Mouse (Mus musculus): ENCODE data around the gene Runx1. TPM values are rescaled to one million over a fixed set of nuclear protein-coding genes. Genes with fewer than 3 reads are reported as not detected.

Gene Runx1
- polyA plus RNA-seq, 1 experiment = 24.5 TPM

GRCm38 (mm10) chr16:92608180-92608960 lies 217.6 kb downstream of the Runx1 start:
- 73% methylated on average over 14 of the region's 14 CpGs for WGBS
- H3K27ac ChIP-seq (ENCODE audit: control insufficient read depth, insufficient read depth, low read depth, low read length, poor library complexity) = no peak overlapping the region
- no peaks in the 10 kb centered on the region for H3K4me1 ChIP-seq (ENCODE audit: control insufficient read depth, insufficient read depth, low read length)

GRCm38 (mm10) chr16:92606491-92606965 lies 219.4 kb downstream of the Runx1 start:
- H3K4me1 ChIP-seq (ENCODE audit: control insufficient read depth, insufficient read depth, low read length) = no peaks in the 10 kb centered on the region
- no peak overlapping the region for H3K4me3 ChIP-seq (replicated peaks; ENCODE audit: control insufficient read depth, low read depth, low read length)
- 91% methylated on average over 7 of the region's 7 CpGs for WGBS
- TF ChIP-seq POLR2A (IDR thresholded peaks at IDR 0.05; ENCODE audit: borderline replicate concordance, control insufficient read depth, low read depth, low read length) = no peak
- TF ChIP-seq CTCF (IDR thresholded peaks at IDR 0.05; ENCODE audit: control insufficient read depth, insufficient read depth, low read length) = no peak
- H3K27ac ChIP-seq (ENCODE audit: control insufficient read depth, insufficient read depth, low read depth, low read length, poor library complexity) = no peak overlapping the region

More at GRCm38 (mm10) chr16:92608180-92608960, 217.6 kb downstream of the Runx1 start:
- no peak for TF ChIP-seq POLR2A (IDR thresholded peaks at IDR 0.05; ENCODE audit: borderline replicate concordance, control insufficient read depth, low read depth, low read length)
- no peak for TF ChIP-seq CTCF (IDR thresholded peaks at IDR 0.05; ENCODE audit: control insufficient read depth, insufficient read depth, low read length)
- H3K4me3 ChIP-seq (replicated peaks; ENCODE audit: control insufficient read depth, low read depth, low read length) = no peak overlapping the region

GRCm38 (mm10) chr16:92605606-92606490 lies 220.1 kb downstream of the Runx1 start:
- Histone ChIP-seq H3K4me3 (replicated peaks; ENCODE audit: control insufficient read depth, low read depth, low read length) (no peak overlapping the region), H3K27ac (ENCODE audit: control insufficient read depth, insufficient read depth, low read depth, low read length, poor library complexity) (no peak overlapping the region; the same call in 1 of the 2 replicates), H3K4me1 (ENCODE audit: control insufficient read depth, insufficient read depth, low read length) (no peaks in the 10 kb centered on the region)
- TF ChIP-seq CTCF (IDR thresholded peaks at IDR 0.05; ENCODE audit: control insufficient read depth, insufficient read depth, low read length) (no peak), POLR2A (IDR thresholded peaks at IDR 0.05; ENCODE audit: borderline replicate concordance, control insufficient read depth, low read depth, low read length) (no peak)
- 93% methylated on average over 64 of the region's 64 CpGs for WGBS

- Histone ChIP-seq H3K4me3 (replicated peaks; ENCODE audit: control insufficient read depth, low read depth, low read length) (no peak overlapping the region), H3K27ac (ENCODE audit: control insufficient read depth, insufficient read depth, low read depth, low read length, poor library complexity) (no peak overlapping the region), H3K4me1 (ENCODE audit: control insufficient read depth, insufficient read depth, low read length) (no peaks in the 10 kb centered on the region; the same call in 1 of the 2 replicates)
- whole genome bisulfite sequencing = 83% methylated on average over 11 of the region's 11 CpGs
- TF ChIP-seq CTCF (IDR thresholded peaks at IDR 0.05; ENCODE audit: control insufficient read depth, insufficient read depth, low read length) = no peak
- TF ChIP-seq POLR2A (IDR thresholded peaks at IDR 0.05; ENCODE audit: borderline replicate concordance, control insufficient read depth, low read depth, low read length) = no peak
Measured at GRCm38 (mm10) chr16:92602504-92602903, 223.4 kb downstream of the Runx1 start.

GRCm38 (mm10) chr16:92601270-92601826 lies 224.6 kb downstream of the Runx1 start:
- Histone ChIP-seq H3K4me1 (ENCODE audit: control insufficient read depth, insufficient read depth, low read length) (no peaks in the 10 kb centered on the region; the same call in 1 of the 2 replicates), H3K4me3 (replicated peaks; ENCODE audit: control insufficient read depth, low read depth, low read length) (no peak overlapping the region), H3K27ac (ENCODE audit: control insufficient read depth, insufficient read depth, low read depth, low read length, poor library complexity) (no peak overlapping the region)
- 71% methylated on average over 9 of the region's 9 CpGs for whole genome bisulfite sequencing
- no peak for TF ChIP-seq POLR2A (IDR thresholded peaks at IDR 0.05; ENCODE audit: borderline replicate concordance, control insufficient read depth, low read depth, low read length)
- TF ChIP-seq CTCF (IDR thresholded peaks at IDR 0.05; ENCODE audit: control insufficient read depth, insufficient read depth, low read length) = no peak

GRCm38 (mm10) chr16:92599451-92599850 lies 226.5 kb downstream of the Runx1 start:
- 84% methylated on average over 11 of the region's 11 CpGs for WGBS
- Histone ChIP-seq H3K4me1 (ENCODE audit: control insufficient read depth, insufficient read depth, low read length) (no peaks in the 10 kb centered on the region; the same call in 1 of the 2 replicates), H3K4me3 (replicated peaks; ENCODE audit: control insufficient read depth, low read depth, low read length) (no peak overlapping the region), H3K27ac (ENCODE audit: control insufficient read depth, insufficient read depth, low read depth, low read length, poor library complexity) (no peak overlapping the region)
- TF ChIP-seq CTCF (IDR thresholded peaks at IDR 0.05; ENCODE audit: control insufficient read depth, insufficient read depth, low read length) (no peak), POLR2A (IDR thresholded peaks at IDR 0.05; ENCODE audit: borderline replicate concordance, control insufficient read depth, low read depth, low read length) (no peak)

- WGBS = 60% methylated on average over 11 of the region's 11 CpGs
- H3K4me3 ChIP-seq (replicated peaks; ENCODE audit: control insufficient read depth, low read depth, low read length) = no peak overlapping the region
- no peak overlapping the region for H3K27ac ChIP-seq (ENCODE audit: control insufficient read depth, insufficient read depth, low read depth, low read length, poor library complexity)
- no peaks in the 10 kb centered on the region; the same call in 1 of the 2 replicates for H3K4me1 ChIP-seq (ENCODE audit: control insufficient read depth, insufficient read depth, low read length)
- no peak for TF ChIP-seq CTCF (IDR thresholded peaks at IDR 0.05; ENCODE audit: control insufficient read depth, insufficient read depth, low read length)
- no peak for TF ChIP-seq POLR2A (IDR thresholded peaks at IDR 0.05; ENCODE audit: borderline replicate concordance, control insufficient read depth, low read depth, low read length)
Measured at GRCm38 (mm10) chr16:92597655-92598054, 228.3 kb downstream of the Runx1 start.
